Mouse (Mus musculus): ENCODE data around the gene Dcaf7.

Gene Dcaf7

DNA sequence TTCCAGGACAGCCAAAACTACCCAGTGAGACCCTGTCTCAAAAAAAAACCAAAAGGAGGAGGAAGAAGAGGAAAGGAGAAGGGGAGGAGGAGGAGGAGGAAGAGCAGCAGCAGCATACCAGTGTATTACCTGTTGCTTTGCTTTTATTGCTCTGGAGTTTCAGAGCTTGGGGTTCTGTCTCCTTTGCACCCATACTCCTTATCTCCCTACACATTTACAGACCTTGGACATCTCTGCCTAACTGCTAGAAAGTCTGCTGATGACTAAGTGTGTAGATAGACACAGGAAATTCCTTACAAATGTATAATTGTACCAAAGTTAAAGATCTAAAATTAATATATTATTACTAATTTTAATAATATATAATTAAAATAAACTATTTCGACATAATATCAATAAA is 8.6 kb downstream of the Dcaf7 start:
- DNase-seq (ENCODE audit: low read depth), result no peak

DNA sequence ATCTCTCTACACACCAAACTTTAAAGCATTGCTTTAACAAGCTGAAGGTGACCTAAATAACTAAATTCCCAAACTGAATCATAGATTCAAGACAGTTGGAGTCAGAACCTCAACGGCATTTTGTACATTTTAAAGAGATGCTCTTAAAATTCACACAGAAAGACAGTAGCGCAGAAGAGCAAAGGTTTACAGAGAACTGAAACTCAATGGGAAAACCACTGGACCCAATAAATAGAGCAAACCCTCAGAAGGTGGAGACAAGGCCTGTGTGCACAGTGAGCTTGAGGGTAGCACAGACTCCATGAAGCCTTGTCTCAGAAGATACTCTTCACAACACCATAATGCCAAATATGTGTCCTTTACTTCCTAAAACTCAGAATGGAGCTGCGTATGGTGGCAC is 9.1 kb downstream of the Dcaf7 start:
- no peak for DNase-seq (ENCODE audit: low read depth)

DNA sequence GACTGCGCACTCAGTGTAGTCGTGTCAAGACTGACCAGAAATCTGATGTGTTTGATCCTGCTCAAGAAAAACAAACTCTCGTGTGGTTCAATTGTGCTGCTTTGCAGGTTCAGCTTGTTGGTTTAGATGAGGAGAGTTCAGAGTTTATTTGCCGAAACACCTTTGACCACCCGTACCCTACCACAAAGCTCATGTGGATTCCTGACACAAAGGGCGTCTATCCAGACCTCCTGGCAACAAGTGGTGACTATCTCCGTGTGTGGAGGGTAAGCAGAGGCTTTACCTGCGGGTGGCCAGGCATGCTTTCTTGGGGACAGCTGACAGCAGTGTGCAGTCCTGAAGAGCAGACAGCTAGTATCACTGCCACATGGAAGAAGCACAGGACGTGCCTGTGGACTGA is 9.9 kb downstream of the Dcaf7 start:
- DNase-seq (ENCODE audit: low read depth), result no peak

DNA sequence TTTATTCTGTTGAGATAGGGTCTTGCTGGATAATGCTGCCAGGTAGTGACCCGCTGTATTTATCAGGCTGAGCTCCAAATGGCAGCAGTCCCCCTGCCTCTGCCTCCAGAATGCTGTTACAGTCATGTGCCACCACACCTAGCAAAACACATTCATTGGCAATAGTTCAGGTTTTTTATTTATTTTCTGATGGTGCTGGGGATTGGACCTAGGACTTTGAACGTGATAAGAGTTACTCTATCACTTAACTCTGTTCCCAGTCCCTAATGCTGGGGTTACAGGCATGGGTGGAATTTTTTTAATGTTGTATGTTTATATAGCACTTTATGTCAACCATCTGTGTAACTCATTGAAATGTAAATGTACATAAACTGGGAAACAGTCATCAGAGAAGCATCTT is 17.2 kb downstream of the Dcaf7 start:
- no peak for DNase-seq (ENCODE audit: low read depth)

DNA sequence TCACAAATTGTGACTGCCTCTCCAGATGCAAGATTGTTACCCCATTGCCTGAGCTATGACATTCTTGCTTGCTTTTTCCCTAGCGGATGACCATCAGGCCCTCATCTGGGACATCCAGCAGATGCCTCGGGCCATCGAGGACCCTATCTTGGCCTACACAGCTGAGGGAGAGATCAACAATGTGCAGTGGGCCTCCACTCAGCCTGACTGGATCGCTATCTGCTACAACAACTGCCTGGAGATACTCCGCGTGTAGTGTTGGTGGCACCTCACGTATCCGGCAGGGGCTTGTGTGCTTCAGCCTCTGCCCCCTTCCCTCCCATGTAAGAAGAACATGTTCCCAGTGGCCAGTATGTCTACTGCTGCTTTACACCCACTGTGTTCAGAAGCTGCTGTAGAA is 17.9 kb downstream of the Dcaf7 start:
- DNase-seq (ENCODE audit: low read depth), result no peak

DNA sequence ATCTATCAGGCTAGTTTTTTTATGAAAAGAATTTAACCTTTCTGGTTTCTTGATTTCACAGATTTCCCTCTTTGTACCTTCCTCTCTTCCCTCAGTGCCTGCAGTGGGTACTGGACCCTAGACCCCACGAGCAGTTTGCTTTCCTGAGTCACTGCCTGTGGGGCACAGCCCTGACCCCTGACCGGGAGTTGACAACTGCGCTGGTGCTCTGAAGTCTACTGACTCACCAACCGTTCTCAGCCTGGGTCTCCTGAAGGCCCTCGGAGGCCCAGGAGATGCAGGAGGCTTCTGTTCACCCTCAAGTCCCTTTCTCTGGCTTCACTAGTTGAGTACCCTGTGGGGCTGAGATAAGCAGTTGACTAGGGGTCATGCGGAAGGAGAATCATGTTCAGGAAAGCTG is 18.7 kb downstream of the Dcaf7 start:
- DNase-seq (ENCODE audit: low read depth), result no peak

DNA sequence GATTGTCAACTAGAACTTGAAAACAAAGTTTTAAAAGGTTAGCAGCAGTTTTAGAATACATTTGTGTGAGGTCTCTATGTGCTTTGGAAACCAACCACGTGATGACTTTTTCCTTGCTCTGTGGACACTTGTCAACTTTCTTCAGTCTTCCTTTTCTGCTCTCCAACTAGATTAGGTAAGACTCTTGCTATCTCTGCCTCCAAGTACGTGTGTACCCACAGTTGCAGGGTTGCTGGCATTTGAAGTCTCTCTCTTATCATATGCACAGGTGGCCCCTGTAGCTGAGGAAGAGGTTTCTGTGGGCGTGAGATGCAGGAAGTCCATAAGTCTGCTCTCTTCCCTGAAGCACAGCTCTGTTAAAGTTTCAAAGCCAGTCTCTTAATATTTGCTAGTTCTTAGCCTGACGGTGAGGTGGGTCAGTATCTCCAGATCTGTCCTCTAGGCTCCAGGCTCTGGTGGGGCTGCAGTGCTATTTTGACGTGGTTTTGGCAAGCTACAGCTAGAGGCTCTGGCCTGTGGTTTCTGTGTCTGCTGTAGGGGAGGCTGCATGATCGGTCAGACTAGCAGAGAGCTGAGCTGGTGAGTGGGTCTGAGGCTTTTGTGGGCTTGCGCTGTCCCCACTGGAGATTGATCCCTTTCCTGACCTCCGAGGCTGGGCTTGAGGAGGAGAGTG is 20.3 kb downstream of the Dcaf7 start:
- no peak for DNase-seq (ENCODE audit: low read depth)

DNA sequence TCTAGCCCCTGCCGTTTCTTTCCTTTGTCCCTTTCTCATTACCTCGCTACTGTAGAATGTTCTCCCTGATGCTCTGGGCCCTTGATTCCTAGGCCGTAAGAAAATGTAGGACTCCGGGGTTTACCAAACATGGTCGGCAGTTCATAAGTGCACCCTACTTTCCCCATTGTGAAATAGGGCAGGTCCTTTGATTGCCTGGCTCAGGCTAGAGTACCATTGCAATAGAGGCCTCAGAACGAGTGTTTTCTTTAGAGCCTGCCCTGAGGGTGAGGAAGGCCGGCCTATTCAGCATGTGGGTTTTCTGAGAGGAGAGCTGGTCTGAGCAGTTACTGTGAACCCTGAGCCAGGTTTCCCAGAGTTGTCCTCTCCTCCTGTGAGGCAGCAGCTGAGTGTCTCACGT is 21.3 kb downstream of the Dcaf7 start:
- no peak for DNase-seq (ENCODE audit: low read depth)

DNA sequence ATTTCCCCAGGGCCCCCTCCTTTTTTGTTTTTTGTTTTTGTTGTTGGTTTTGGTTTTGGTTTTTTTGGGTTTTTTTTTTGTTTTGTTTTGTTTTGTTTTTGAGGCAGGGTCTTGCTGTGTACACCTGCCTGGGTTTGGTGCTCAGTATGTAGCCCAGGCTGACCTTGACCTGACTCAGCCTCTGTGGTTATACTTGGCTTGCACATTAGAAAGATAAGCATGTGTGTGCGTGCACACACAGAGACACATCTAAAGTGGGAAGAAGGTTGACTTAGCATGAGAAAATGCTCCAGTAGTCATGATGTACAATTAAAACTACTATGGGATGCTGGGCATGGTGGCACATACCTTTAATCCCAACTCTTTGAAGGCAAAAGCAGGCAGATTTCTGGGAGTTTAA is 23.9 kb downstream of the Dcaf7 start:
- DNase-seq (ENCODE audit: low read depth), result no peak

DNA sequence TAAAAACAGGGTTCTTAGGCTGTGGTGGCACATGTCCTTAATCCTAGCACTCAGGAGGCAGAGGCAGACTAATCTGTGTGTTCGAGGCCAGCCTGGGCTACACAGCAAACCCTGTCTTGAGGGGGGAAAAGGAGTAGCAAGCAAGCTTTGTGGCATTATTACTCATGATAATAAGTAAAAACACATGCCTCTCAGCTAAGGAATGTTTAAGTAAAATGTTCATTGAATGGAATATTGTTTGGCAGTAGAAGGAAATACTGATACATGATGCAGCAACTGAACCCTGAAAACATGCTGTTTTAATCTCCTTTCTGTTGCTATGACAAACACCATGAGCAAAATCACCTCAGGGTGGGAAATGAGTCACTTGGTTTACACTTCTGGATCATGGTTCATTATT is 24.6 kb downstream of the Dcaf7 start:
- DNase-seq (ENCODE audit: low read depth), result no peak

DNA sequence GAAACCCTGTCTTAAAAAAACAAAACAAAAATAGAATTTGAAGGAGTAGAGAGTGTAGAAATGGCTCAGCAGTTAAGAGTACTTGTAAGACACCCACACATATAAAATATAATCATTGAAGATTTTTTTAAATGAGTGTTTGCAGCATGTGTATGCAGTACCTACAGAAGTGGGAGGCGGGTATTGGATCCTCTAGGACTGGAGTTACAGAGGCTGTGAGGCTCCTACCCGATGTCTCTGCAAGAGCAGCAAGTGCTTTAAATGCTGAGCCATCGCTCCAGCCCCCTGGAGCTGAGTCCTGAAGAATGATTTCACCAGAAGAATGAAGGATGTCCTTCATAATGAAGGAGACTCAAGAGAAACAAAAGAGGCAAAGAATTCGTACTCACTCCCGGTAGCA is 27.1 kb downstream of the Dcaf7 start:
- DNase-seq (ENCODE audit: low read depth), result no peak

DNA sequence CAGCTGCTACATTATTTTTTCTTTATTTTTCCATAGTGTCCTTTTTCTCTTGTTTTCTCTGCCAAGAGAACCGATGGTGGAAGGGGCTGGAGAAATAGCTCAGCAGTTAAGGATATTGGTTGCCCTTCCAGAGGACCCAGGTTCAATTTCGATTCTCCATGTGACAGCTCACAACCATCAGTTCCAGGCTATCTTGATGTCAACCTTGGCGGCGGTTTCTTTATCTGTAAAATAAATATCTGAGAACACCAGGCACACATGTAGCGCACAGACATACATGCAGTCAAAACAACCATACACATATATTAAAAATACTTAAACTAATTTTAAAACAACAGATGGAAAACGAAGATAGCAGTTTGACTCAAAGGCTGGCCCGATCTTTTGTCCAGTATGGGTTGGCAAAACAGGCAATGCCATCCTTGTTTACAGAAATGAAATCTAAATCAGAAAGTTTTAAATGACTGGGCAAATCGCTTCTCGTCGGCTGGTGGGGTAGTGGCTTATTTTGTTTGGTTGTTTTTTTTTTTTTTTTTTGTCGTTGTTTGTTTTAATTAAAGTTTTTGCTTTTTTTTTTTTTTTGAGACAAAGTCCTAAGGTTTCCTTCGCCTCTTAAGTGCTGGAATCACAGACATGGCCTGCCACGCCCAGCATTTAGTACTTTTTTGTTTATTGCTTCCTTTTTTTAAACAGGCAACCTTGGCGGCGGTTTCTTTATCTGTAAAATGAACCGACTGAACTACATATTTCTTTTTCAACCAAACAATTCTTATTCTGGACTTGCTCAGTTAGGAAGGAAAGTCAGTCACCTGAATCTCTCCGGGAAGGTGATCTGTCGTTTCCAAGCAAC is 28.6 kb downstream of the Dcaf7 start:
- no peak for DNase-seq (ENCODE audit: low read depth)

DNA sequence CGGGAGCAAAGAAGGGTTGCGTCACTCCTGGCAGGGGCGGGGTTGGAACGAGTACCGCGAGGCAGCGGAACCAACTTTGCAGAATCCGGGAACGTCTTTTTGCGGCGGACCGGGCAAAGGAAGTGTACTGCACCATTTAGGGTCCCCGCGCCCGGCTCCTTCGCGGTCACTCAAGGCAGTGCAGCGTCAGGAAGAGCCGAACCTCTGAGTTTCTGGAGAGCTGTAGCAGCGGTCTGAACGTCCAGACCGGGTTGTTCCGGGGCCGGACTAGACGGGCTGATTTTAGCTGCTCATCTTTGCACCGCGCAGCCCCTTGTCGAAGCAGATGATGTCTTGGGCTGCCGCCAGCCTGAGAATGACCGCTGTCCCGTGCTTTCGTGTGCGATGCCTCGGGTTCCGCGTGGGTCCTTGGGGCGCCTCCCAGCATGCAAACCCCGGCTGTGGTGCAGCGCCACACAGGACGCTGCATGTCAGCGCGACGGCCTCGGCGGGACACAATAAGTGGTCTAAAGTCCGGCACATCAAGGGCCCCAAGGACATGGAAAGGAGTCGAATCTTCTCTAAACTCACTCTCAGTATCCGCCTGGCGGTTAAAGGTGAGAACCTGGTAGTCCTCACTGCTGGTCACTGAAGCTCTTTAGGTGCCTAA is 29.4 kb downstream of the Dcaf7 start, which contains the start of gene Taco1:
Taco1 (plus strand) TSS at position 139 of the 649 bp plus-strand sequence.
- DNase-seq (ENCODE audit: low read depth), result peak; percentile 93

DNA sequence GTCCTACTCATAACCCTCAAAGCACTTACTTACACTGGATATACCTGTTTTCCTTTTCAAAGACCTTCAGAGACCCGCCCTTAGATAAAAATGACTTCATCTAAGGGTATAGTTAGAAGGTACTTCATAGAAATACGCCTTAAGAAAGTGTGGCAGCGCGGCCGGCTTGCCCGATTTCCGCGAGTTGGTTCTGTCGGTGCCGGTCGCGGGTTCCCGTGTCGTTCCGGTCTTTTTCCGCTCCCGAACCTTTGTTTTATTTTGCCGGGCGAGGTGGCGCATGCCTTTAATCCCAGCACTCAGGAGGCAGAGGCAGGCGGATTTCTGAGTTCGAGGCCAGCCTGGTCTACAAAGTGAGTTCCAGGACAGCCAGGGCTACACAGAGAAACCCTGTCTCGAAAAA is 29.9 kb downstream of the Dcaf7 start:
- DNase-seq (ENCODE audit: low read depth), result peak; percentile 65

DNA sequence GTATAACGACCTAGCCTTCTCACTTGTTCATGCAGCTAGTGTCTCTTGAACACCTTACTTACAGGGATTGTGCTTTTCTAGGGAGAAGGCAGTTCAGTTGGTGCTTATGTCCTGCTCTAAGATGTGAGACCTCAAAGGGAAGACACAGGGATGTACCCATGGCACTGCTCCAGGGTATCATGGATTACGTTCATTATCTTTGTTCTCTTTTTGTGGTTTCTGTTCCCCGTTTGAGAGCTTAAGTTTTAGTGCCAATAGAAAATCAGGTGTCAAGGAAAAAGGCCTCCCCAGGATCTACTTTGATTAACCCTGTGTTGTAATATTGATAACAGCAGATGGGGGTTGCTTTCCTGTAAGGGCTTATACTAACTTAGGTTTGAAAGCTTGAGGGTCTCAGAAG is 37.1 kb downstream of the Dcaf7 start:
- DNase-seq (ENCODE audit: low read depth), result no peak

DNA sequence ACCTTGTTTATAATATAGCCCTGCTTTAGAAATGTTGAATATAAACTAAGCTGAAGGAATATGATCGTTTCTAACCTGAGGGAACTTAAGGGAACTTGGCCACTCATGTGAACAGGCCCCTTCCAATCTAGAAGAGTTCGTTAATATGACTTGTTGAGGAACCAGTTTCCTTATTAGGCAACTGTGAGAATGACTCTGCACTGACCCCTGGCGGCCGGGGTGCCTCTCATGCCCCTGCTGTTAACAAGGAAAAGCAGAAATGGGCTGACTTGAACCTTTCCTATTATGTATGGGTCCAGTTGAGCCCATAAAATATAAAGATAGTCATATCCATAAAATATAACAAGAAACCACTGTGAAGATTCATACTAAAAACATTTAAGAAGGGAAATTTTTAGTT is 39.6 kb downstream of the Dcaf7 start:
- peak; percentile 84 for DNase-seq (ENCODE audit: low read depth)

DNA sequence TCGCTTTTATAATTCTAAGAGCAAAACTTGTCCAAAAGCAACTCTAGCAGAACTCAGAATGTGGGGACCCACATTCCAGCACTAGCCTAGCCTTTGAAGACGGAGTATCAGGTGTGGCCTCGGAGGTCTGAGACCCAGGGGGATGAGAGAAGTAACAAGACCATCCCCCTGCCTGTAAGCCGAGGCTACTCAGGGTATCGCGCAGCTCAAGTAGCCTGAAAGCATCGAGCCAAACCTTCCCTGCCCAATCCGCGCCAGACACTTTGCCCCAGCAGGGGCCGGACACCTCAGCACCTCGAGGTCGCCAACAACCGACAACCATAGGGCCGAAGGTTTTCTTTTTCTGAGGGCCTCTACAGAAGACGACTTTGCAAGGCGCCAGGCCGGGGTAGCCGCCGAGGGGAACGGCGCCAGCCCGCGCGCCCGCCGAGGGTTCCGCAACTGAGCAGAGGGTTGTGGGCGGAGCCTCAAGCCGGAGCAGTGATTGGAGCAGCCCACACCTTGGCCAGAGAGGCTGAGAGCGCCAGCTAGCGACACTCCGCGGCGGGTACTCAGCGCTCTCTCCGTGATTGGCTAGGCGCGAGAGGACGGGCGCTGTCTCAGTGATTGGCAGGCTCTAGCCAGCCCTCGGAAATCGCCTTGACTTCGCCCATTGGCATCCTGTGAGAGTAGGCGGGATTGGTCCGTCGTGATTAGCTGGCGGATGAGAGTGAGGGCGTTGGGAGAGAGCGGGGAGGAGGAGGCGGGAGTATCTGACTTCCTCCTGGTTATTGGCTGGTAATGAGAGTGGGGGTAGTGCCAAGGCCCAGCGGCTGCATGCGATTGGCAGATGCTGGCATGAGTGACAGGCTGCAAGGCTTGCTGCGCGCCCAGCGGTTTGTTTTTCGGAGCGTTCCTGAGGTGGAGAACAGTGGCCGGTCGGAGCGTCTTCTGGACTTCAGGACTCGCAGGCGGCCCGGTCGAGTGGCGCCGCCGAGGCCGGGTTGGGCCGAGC is 47.3 kb downstream of the Dcaf7 start, which contains the start of gene Map3k3:
Map3k3 (plus strand) TSS at position 906 of the 994 bp plus-strand sequence.
- peak; percentile 97 for DNase-seq (ENCODE audit: low read depth)

DNA sequence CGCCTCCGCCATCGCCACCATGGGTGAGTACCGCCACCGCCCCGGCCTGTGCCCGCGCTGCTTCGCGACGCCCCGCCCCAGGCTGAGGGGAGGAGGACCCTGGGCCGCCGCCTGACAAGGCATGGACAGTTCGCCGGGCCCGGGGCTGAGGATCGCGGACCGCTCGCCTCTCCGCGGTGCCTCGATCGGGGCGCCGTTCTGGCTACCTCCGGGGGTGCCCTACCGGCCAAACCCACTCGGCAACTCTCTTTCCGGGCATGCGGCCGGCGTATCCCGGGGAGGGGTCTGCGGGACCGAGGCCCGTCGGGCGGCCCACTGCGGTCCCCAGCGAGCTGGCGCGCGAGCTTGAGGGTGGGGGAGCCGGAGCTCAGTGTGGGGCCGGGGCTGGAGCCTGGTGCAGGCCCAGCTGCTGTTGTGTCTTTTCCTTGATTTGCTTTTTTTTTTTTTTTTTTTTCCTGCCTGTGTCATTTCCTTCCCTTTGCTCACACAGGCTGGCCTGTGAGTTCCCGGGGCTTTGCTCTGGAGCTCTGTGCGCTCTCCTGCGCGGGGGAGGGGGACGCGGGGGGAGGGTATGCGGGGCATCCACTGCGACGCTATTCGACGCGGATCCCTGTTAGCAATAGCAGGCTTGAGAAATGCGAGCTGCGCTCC is 48.4 kb downstream of the Dcaf7 start:
- no peak for DNase-seq (ENCODE audit: low read depth)

DNA sequence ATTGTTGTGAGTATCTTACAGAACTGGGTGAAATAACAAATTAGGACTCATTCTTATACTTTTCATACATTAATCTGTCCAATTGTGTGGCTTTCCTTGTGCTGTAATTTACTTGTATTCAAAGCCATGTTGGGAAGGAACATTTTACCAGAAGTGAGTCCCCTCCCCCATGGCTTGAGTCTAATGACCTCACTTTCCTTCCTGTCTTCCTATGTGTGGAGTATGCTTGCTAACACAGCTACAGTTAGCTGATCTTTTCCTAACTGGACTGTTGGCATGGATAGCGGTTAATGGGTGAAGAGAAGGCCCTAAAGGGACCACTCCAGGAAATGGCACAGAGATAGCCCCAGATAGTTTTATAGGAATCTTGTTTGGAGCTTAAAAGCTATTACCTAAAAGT is 61.6 kb downstream of the Dcaf7 start:
- DNase-seq (ENCODE audit: low read depth), result peak; percentile 33

DNA sequence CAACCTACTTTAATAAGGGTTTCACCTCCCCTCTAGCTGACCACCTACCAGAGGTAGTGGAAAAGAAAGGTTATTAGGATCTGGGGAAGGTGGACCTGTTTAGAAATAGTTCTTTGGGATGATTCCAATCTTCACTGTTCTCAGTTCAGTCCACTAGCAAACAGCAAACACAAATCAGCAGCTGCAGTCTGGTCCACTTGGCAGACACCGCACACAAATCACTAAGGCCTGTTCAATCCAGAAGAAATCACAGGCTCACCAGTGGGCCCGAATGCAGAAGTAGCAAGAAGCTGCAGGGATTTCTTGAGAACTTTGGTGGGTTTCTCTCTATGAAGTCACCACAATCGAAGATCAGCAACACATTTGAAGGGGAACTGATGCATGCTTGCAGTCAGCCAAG is 66.2 kb downstream of the Dcaf7 start:
- DNase-seq (ENCODE audit: low read depth), result no peak

DNA sequence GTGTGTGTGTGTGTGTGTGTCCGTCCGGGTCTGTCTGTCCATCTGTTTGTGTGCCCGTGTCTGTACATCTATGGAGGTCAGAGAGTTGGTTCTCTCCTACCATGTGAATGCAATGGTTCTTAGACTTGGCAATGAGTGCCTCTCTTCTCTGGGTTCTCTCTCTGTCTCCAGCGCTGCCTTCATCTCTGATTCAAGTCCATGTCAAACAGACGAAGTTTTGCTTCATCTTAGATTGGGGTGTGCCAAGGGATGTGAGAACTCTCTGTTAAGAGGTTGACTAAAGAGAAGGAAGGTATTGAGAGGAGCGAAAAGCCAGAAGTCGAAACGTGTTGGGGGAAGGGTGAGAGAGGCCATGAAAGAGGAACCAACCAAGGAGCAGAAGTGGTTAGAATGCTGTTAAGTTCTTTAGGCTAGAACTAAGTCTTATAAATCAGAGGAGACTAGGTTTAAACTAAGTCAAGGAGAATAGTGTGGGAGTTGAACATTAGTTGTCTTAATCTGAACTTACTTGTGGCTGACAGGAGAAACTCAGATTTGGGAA is 69.4 kb downstream of the Dcaf7 start:
- peak; percentile 51 for DNase-seq (ENCODE audit: low read depth)
